Mouse (Mus musculus) left cerebral cortex, adult 9 months (tissue): ENCODE data around the gene Phka1.

Source experiments
- DNase-seq, 2 experiments: peaks; one replicate each; pipeline ENCODE4 v3.0.0; 2022; ENCODE audit warnings: low spot score in 2 of 2

Gene Phka1

GRCm38 (mm10) chrX:102475555-102475954, 168.5 kb downstream of the Phka1 start:
- peak; percentile 16 to 25 for DNase-seq
